Mouse (Mus musculus) embryo, embryonic 10 days (tissue): ENCODE data around the gene Xrra1.
"Not testable (repeated sequence)": the region's sequence is repeated elsewhere in the genome, so short reads cannot be mapped to it uniquely, and the experiment has no call there.

Experiments used
- DNase-seq: peaks from one replicate; pipeline ENCODE4 v3.0.0-alpha.2; 2015; ENCODE audit warnings: low spot score

Gene Xrra1

DNA sequence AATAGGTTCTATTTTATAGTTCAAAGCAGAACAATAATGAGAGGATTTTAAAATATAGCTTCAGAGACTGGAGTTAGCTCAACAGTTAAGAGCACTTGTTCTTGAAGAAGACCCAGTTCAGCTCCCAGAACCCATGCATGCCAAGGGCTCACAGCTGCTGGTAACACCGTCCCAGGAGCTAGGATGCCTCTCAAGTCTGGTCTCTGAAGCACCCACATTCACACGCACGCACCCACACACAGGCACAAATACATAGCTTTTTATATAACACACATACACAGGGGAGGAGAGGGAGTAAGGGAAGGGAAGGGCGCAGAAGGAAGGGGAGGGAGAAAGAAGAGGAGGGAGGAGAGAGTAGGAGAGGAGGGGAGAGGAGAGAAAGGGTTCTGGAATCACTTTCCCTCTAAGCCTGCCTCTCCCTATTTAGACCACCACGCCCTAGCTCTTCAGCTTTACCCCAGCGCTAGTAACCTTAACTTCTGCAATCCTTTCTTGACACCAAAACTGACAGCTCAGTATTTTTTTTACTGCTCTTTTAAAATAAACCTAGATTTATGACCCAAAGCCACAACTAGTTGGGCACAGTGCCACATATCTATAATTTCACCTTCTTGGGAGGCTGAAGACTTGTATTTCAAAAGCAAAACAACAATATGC is 94.7 kb downstream of the Xrra1 start:
- no peak for DNase-seq

DNA sequence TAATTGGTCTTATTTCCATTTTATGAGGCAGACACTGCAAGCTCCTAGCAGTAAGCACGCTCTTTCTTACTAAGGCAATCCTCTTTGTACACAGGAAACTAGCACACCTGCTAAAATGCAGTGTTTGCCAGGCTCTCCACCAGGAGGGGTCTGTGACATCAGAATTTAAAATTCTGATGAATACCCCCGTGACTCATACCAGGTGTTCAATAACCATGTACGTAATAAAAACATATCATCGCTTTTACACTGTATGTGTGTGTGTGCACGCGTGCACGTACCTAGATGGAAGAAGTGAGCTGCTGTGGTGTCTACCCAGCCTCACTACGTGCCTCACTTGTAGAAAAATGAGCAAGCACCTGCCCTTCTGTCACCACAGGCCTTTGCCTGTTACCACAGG is 95.3 kb downstream of the Xrra1 start:
- DNase-seq, result no peak

DNA sequence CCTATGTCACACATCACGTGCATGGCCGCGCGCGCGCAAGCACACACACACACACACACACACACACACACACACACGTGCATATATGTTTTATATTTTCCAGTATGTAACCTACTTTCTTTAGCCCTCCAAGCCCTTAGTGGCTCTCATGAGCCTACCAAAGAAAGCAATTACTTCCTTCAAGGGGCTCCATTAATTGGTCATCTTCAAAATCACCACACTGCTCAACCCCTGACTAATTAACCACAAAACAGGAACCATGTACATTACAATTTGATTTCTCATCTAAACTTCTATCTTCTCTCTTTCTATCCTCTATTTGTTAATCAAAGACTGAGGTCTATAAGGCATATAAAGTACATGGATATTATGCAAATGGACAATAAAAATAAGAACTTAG is 97.2 kb downstream of the Xrra1 start:
- DNase-seq, result no peak

DNA sequence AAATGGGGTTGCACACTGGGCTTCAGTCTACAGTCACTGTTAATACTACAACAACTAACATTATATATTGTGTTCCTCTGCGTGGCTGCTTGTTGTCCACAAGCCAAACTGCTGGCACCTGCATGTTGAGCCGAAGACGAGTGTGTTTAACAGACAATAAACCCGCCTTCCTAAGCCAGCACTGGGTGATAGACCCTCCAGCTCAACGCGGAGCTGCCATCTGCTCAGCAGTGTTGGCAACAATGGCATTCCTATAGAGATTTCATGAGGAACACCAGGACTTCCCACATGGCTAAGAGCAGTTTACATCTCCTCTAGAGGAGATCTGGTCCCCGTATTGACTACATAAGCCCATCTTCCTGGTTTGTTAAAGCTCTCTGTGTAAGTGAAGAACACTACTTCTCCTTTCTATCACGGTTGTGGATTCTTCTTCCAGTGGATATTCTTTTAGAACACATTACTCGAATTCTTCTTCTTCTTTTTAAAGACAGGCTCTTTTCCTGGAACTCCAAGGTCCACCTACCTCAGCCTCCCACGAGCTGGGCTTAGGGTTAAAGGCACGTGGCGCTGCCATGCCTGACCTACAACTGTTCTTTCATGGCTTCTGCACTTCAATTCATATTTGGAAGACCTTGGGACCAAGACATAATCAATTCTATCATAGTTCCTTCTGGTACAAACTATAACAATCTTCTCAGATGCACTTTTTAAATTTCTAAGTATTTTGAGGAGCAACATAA is 98.5 kb downstream of the Xrra1 start:
- DNase-seq, result no peak

DNA sequence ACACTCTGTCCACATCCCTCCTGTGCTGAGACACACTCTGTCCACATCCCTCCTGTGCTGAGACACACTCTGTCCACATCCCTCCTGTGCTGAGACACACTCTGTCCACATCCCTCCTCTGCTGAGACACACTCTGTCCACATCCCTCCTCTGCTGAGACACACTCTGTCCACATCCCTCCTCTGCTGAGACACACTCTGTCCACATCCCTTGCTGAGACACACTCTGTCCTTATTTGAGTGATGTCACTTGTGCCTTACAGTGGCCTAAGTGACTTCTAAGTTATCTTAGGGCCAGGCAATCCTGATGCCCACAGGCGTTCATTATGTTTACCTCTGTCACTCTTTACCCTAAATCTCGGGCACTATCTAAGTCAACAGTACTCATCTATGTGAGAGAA is 101.7 kb downstream of the Xrra1 start:
- DNase-seq, result not testable (repeated sequence)

DNA sequence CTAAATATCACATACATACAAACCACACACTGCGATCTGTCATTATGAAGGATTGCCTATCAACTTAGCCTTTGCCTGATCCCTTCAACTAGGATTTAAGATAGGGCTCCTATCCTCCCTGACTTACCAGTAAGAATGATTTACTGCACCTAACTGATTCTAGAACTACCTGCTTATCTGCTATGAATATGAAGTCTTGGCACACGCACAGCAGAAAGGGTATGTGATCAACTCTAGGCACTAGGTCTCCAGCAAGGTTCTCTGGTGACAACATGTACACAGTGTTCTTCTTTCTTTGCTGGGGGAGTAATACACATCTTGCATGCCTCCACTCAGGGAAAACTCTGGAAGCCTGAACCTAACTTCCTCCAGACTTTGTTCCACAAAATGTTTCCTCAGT is 102.6 kb downstream of the Xrra1 start:
- DNase-seq, result no peak

DNA sequence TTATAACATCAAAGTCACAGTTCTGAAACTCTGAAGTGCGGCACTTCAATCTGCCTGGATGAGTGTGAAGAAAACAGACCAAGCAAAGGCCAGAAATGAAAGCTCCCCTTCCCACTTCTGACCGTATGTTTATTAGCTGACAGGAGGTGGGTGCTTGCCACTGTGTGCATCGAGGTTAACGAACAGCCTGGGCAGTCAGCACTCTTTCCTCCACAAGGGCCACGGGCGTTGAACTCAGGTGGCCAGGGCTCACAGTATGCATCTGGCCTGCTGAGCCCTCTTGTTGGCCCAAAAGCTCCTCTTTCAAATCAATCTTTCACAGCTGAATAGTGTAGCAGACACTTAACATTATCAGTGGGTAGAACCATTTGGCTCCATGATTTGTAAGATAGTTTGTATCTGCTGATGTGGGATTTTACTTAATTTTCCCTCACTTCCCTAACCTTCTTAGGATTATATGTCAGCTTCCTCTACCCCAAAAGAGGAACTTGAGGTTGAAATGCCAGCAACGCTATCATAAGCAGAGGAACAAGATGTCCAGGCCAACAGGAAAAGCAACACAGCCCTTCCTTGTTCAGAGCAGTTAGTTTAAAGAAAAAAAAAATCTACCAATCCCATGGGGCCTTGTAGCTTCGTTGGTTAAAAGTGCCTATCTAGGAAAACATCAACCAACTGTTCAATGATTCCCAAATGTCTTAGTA is 103.8 kb downstream of the Xrra1 start:
- no peak for DNase-seq

DNA sequence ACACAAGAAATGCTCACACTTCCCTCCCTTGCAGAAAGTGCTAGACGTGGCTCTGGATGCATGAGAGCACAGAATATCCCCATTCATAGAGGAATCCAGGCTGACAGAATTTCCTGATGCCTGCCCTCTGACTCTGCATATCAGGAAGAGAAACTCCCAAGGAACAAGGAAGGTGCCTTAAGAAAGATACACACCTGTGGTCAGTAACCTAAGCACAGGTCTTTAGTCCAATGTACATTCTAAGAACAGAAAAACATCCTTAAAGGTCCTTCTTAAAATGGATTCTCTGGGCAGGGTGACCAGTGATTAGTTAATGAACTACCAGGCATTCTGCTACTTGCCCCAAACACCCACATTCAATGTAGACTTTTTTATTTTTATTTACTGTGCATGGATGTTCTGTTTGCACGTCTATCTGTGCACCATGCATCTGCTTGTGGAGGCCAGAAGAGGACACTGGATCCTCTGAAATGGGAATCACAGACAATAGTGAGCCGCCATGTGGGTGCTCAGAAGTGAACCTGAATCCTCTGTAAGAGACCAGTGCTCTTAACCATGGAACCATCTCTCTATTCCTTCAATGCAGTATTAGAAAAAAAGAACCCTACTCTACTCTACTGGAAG is 104.4 kb downstream of the Xrra1 start:
- DNase-seq, result no peak

DNA sequence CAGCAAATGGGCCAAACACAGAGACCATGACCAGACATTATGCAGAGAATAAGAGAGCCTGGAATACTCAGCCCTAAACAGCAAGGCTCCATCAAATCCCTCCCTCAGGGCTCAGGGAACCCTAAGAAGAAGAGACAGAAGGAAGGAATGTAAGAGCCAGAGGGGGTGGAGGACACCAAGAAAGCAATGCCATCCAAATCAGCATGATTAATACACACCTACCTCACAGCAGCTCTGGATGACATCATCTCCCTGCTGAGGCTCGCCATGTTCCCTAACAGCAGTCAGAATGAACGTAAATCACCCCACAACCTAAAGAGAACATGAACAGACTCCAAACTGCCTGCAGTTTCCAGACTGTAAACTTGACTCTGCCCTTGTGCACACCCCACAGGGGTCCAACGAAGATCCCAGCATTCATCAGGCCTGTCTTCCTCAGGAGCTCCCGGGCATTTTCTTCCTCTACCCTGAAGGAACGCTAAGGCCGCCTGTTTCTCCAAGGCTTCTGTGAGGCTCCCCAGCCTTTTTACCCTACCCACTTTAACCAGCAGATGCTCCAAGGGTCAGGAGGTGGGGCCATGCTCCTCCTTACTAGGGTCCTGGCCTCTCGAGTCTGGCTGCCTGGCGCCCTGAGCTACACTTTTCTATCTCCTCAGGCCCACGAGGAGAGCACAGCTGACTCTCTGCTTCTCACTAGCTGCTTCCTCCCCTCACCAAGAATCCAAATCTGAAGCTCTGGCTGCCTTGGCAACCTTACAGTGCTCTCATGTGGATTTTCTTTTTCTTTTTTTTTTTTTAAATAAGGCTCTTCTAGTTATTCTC is 106.3 kb downstream of the Xrra1 start:
- peak; percentile 67 for DNase-seq

DNA sequence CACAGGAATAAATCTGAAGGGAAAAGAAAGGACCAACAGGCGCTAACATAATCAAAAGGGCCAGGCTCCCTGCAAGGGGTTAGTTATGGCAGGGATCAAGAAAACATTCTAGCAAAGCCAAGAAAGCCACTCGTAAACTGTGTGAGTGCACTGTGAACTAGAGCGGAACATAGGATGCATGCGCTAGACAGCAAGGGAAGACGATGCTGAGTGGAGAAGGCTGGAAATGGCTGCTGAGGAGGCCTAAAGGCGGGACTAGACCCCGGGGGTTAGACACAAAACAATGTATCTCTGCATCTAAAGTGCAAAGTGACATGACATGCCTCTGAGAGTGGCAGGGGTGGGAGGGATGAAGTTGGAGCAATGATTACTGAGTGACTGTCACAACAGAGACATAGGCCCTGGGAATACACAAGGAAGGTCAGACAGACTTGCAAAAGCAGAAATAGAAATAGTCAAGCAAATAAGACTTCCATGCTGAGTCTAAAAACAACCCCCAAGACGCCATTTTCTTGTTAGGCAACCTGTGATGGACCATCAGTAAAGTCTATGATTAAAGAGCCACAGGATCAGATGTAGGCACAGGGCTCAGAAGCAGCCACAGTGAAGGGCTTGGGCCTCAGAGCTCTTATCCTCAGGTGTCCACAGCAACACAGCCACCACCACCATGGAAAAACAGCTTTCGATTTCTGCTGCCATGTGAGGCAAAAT is 107.2 kb downstream of the Xrra1 start:
- DNase-seq, result no peak
